Mouse (Mus musculus): ENCODE results near the gene Pcsk5.

Pcsk5 gene

GRCm38 (mm10) chr19:17806626-17807025 is 30.8 kb downstream of the Pcsk5 start:
- DNase-seq (ENCODE audit: low spot score in 2 of 2): no peak

- DNase-seq (ENCODE audit: low spot score in 2 of 2): no peak
Measured at GRCm38 (mm10) chr19:17800798-17801197, 36.6 kb downstream of the Pcsk5 start.

- DNase-seq (ENCODE audit: low spot score in 2 of 2): peak in 1 of 2 experiments; percentile 12
Measured at GRCm38 (mm10) chr19:17799419-17800185, 37.8 kb downstream of the Pcsk5 start.

GRCm38 (mm10) chr19:17793457-17793856 is 44.0 kb downstream of the Pcsk5 start:
- DNase-seq (ENCODE audit: low spot score in 2 of 2): no peak

GRCm38 (mm10) chr19:17791485-17792052 is 45.9 kb downstream of the Pcsk5 start:
- no peak for DNase-seq (ENCODE audit: low spot score in 2 of 2)

GRCm38 (mm10) chr19:17788617-17789317 is 48.7 kb downstream of the Pcsk5 start:
- no peak for DNase-seq (ENCODE audit: low spot score in 2 of 2)

GRCm38 (mm10) chr19:17786744-17787143 is 50.7 kb downstream of the Pcsk5 start:
- no peak for DNase-seq (ENCODE audit: low spot score in 2 of 2)

- DNase-seq (ENCODE audit: low spot score in 2 of 2): no peak
Measured at GRCm38 (mm10) chr19:17784401-17785192, 52.8 kb downstream of the Pcsk5 start.

- DNase-seq (ENCODE audit: low spot score in 2 of 2): no peak
Measured at GRCm38 (mm10) chr19:17783231-17783630, 54.2 kb downstream of the Pcsk5 start.

GRCm38 (mm10) chr19:17781323-17781722 is 56.1 kb downstream of the Pcsk5 start:
- DNase-seq (ENCODE audit: low spot score in 2 of 2): no peak

- DNase-seq (ENCODE audit: low spot score in 2 of 2): no peak
Measured at GRCm38 (mm10) chr19:17775943-17776342, 61.5 kb downstream of the Pcsk5 start.

- DNase-seq (ENCODE audit: low spot score in 2 of 2): no peak
Measured at GRCm38 (mm10) chr19:17775097-17775496, 62.3 kb downstream of the Pcsk5 start.

GRCm38 (mm10) chr19:17774061-17774460 is 63.4 kb downstream of the Pcsk5 start:
- no peak for DNase-seq (ENCODE audit: low spot score in 2 of 2)

- peak; percentile 18 to 20 for DNase-seq (ENCODE audit: low spot score in 2 of 2)
Measured at GRCm38 (mm10) chr19:17769610-17770399, 67.6 kb downstream of the Pcsk5 start.

- DNase-seq (ENCODE audit: low spot score in 2 of 2): no peak
Measured at GRCm38 (mm10) chr19:17765001-17765400, 72.4 kb downstream of the Pcsk5 start.

- DNase-seq (ENCODE audit: low spot score in 2 of 2): no peak
Measured at GRCm38 (mm10) chr19:17762740-17763139, 74.7 kb downstream of the Pcsk5 start.

- no peak for DNase-seq (ENCODE audit: low spot score in 2 of 2)
Measured at GRCm38 (mm10) chr19:17761678-17762077, 75.8 kb downstream of the Pcsk5 start.

GRCm38 (mm10) chr19:17752841-17753240 is 84.6 kb downstream of the Pcsk5 start:
- no peak for DNase-seq (ENCODE audit: low spot score in 2 of 2)

GRCm38 (mm10) chr19:17748331-17748730 is 89.1 kb downstream of the Pcsk5 start:
- no peak for DNase-seq (ENCODE audit: low spot score in 2 of 2)

- no peak for DNase-seq (ENCODE audit: low spot score in 2 of 2)
Measured at GRCm38 (mm10) chr19:17745380-17745779, 92.1 kb downstream of the Pcsk5 start.

- DNase-seq (ENCODE audit: low spot score in 2 of 2): no peak
Measured at GRCm38 (mm10) chr19:17744474-17745069, 92.9 kb downstream of the Pcsk5 start.

Data from right cerebral cortex, adult 2 months (tissue).